Mouse (Mus musculus): ENCODE results near the gene Zfhx3.

The Zfhx3 gene

GRCm38 (mm10) chr8:108798012-108798411 is 855.6 kb downstream of the Zfhx3 start:
- peak; percentile 89 for DNase-seq (ENCODE audit: low spot score)

DNA sequence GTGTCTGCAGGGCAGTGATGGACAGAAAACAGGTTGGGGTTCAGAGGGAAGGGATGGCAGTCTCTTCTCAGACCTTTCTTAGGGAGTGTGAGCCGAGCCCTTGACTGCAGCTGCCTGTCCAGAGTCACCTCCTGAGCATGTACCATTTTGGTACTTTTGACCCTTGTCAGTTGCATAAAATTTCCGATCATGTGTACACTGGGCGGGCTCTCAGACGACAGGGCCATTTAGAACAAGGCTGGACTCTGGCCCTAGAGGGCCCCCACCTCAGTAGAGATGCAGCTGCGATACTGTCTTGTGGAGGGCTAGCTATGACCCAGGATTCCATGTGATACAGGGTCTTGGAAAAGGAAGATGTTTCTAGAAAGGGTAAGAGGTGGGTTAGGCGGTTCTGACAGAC is 856.8 kb downstream of the Zfhx3 start:
- DNase-seq (ENCODE audit: low spot score), result no peak

DNA sequence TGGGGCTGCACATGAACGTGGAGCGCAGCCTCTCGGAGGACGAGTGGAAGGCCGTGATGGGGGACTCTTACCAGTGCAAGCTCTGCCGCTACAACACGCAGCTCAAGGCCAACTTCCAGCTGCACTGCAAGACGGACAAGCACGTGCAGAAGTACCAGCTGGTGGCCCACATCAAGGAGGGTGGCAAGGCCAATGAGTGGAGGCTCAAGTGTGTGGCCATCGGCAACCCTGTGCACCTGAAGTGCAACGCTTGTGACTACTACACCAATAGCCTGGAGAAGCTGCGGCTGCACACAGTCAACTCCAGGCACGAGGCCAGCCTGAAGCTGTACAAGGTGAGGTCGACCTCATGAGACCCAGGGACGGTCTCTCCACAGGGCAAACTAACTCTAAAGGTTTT is 857.9 kb downstream of the Zfhx3 start:
- DNase-seq (ENCODE audit: low spot score), result no peak

- peak; percentile 6 for DNase-seq (ENCODE audit: low spot score)
These were observed 860.6 kb downstream of the Zfhx3 start for GRCm38 (mm10) chr8:108803017-108803416.

- DNase-seq (ENCODE audit: low spot score), result no peak
These were observed 869.2 kb downstream of the Zfhx3 start for GRCm38 (mm10) chr8:108811694-108812093.

DNA sequence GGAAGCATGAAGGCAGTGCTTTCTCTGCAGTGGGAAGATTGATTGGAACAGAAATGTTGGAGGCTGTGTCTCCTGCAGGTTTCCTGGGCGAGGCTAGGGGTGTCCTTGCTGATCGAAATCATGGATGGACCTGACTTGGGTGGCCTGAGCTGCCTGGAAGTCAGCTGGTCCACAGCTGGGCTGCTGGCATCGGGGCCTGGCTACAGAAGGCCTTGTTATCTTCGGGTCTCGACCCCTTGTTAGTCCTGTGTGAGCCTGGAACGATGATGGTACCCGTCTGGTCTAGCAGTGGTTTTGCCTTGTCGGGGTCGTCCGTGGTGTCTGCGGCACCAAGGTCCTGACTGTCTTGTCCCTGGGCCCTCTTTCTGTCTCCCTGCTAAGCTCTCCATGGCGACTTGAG is 870.9 kb downstream of the Zfhx3 start:
- DNase-seq (ENCODE audit: low spot score), result no peak

- DNase-seq (ENCODE audit: low spot score), result no peak
These were observed 876.8 kb downstream of the Zfhx3 start for GRCm38 (mm10) chr8:108819271-108819671.

DNA sequence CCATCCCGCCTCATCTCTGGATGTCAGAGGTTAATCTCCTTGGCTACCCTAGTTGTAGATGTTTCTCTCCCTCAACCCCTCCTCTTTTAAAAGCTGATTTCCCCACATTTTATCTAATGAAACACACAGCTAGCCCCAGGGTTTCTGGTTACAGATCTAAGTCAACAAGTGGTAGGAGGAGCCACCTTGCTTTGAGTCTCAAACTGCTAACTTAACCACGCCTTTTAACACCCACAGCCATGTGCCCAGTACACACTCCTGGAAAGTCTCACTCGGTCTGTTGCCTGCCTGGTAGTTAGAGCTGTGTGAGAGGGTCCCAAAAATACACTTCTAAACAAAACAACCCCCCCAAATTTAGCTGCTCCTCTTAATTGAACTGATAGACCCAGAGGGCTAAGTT is 877.4 kb downstream of the Zfhx3 start:
- no peak for DNase-seq (ENCODE audit: low spot score)

DNA sequence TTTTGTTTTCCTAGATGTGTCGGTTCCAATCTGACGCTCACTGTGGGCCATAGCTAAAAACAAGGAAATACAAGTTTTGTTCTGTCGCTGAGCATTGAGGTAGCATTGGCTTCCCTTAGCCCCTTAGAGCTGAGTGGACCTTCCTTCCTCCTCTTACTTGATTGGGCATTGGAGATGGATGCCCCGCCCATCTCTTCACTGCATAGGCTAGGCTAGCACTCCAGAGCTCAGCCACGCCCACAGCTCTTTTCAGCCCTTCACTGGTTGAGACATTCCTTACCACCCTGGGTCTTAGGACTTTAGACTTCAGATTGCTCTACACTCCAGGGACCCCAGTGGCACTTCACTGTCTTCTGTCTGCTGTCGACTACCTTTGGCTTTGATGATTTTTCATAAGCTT is 878.2 kb downstream of the Zfhx3 start:
- no peak for DNase-seq (ENCODE audit: low spot score)

GRCm38 (mm10) chr8:108822841-108823266 is 880.4 kb downstream of the Zfhx3 start:
- DNase-seq (ENCODE audit: low spot score), result no peak

DNA sequence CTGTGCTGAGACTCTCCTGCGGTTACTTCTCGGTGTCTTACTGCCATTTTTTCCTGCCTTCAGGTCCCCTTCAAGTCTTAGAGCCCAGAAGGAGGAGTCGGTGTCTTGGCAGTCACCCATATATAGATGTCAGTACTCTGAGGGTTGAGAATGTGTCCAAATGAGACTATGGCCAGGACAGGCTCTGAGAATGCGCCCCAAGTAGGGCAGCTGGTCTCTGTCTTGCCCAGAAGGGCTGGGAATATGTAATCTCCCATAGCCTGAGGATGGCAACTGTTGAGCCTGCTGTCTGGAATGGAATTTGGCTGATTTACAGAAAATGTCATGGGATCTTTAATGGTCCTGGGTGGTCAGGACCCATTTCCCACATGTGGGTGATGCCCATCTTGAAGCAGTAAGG is 881.6 kb downstream of the Zfhx3 start:
- no peak for DNase-seq (ENCODE audit: low spot score)

DNA sequence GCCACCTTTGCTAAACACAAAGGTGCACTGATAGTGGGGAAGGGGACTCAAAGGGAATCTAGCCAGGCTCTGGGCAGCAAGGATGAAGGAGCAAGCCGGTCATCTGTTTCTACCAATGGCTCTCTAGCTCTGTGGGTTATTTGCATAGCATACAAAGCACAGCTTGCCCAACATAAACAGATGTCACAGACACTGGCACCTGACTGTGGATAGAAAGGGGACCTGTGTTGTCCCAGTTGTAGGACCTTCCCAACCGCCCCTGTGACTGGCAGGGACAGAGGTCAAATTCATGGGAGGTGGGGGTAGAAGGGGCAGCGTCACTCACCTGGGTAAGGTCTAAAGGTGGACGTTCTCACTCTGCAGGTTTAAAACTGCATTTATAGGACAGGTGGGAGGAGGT is 884.0 kb downstream of the Zfhx3 start:
- DNase-seq (ENCODE audit: low spot score), result no peak

- no peak for DNase-seq (ENCODE audit: low spot score)
These were observed 885.0 kb downstream of the Zfhx3 start for GRCm38 (mm10) chr8:108827428-108827827.

- no peak for DNase-seq (ENCODE audit: low spot score)
These were observed 886.9 kb downstream of the Zfhx3 start for GRCm38 (mm10) chr8:108829305-108829717.

- no peak for DNase-seq (ENCODE audit: low spot score)
These were observed 892.7 kb downstream of the Zfhx3 start for GRCm38 (mm10) chr8:108835143-108835542.

DNA sequence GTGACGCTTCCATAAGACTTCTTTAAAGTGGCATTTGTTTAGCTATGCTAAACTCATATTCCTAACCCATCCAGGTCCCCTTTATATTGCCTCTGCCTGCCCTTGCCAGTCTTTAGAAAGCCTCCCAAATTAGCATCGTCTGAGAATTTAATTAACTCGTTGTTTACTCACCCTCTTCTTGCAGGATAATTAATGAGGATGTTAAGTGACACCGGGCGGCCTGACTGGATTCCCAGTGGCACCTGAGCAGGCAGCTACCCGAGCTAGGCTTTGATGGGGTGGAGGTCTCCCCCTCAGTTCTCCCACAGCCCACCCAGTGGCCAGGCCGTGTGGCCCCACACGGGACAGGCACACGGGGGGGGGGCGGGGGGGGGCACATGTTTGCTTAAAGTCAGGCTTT is 895.3 kb downstream of the Zfhx3 start:
- no peak for DNase-seq (ENCODE audit: low spot score)

GRCm38 (mm10) chr8:108838761-108839160 is 896.3 kb downstream of the Zfhx3 start:
- DNase-seq (ENCODE audit: low spot score), result no peak

GRCm38 (mm10) chr8:108842307-108842706 is 899.9 kb downstream of the Zfhx3 start:
- DNase-seq (ENCODE audit: low spot score), result no peak

GRCm38 (mm10) chr8:108846174-108846573 is 903.7 kb downstream of the Zfhx3 start:
- DNase-seq (ENCODE audit: low spot score), result no peak

DNA sequence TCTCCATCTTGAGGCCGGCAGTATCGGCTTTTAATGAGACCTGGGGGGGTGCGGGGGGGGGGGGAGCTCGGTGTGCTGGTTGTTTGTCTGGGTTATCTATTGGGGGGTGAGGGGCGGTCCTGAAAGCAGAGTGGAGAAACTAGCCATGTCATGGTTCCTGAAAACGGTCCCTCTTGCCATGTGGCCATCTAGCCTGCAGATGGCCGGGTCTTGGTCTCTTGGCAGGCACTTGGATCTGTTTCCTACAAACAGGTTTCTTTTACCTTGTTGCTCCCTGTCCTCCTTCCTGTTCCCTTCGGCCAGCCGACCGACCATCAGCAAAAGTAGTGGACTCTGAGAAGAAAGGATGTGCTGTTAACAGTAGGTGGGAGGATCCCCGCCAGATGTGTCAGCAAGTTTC is 904.4 kb downstream of the Zfhx3 start:
- DNase-seq (ENCODE audit: low spot score), result no peak

DNA sequence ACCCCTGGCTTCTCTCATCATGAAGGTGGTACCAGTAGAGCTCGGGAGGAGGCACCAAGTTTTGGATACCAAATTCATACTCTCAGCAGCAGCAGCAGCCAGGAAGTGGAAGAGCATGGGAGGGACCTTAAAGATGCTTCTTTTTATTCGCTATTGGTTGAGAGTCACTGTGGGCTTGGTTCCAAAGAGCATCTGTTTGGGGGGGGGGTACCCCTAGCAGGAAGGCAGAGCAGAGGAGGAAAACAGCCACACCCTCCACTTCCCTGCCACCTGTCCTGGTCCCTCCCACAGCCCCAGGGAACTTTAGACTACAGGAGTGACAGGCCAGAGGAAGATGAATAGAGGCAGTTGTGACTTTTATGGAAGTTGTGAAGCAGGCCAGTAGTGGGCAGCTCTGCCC is 904.9 kb downstream of the Zfhx3 start:
- DNase-seq (ENCODE audit: low spot score), result no peak

DNA sequence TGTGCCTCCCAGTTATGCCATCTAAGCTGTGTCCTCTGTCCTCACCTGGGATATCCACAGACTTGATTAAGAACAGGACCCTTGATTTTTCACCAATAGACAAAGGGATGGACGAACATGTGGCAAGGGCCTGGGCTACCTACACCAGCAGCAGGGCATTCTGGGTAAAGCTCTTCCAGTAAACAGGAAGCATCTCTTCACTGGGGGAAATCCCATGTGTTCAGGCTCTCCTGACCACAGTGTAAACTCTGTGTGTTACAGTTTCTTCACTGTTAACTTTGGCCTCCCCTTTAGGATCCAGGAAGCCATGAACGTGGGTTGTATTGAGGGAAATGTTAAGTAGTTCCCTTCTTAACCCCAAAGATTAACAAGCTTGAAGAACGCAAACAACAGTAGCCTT is 906.0 kb downstream of the Zfhx3 start:
- no peak for DNase-seq (ENCODE audit: low spot score)

GRCm38 (mm10) chr8:108853028-108853427 is 910.6 kb downstream of the Zfhx3 start:
- no peak for DNase-seq (ENCODE audit: low spot score)

DNA sequence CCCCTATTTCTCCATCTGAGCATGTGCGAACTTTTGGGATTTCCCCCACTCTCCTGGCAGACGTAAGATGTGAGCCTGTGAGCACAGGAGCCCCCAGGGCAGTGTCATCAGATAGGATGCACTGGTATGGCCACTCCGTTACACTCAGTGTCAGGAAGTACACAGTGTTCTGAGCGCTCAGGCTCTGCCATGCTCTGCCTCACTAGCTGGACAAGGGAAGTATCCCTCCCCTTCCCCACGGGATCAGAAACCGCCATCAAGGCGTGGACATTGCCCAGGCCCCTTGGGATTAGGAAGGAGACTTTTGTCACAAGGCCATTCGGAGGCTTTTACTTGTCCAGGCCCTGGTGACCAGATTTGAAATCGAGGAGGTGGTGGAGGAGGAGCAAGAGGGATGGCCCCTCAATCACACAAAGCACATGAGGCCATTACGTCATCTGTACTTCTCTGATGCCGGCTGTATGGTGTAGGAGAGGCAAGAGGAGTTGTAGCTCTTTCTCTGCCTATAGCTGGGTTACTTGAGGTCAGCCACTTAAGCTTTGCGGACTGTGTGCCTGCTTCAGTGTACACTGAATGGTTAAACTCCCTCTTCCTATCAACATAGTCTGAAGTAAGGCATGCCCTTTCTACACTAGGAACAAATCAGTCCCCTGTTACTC is 912.1 kb downstream of the Zfhx3 start:
- DNase-seq (ENCODE audit: low spot score), result no peak

DNA sequence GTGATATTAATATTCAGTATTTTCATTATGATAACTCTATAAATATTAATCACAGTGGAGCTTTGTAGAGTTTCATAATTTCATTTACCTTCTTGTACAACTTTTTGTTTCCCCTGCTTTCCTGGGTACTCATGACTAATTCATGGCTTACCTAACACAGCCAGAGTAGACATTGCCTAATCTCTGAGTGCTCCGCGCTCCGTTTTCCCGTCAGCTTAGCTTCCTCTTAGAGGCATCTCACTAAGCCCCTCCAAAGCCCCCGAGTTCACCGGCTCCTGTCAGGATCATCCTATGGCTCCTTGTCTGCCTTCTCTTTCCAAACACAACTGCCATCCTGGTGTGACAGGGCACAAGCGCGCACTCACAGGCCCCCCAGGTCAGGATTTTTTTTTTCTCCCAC is 916.6 kb downstream of the Zfhx3 start:
- DNase-seq (ENCODE audit: low spot score), result no peak

All from adipocyte (in vitro differentiated cells).